Mouse (Mus musculus) cerebellum, postnatal 4 days (tissue): ENCODE results near the gene Fancb.

Experiments
- DNase-seq, 2 experiments: peaks; one replicate each; pipeline ENCODE4 v3.0.0; 2022; ENCODE audit warnings: low spot score in 2 of 2, mixed read lengths in 1 of 2

The Fancb gene

DNA sequence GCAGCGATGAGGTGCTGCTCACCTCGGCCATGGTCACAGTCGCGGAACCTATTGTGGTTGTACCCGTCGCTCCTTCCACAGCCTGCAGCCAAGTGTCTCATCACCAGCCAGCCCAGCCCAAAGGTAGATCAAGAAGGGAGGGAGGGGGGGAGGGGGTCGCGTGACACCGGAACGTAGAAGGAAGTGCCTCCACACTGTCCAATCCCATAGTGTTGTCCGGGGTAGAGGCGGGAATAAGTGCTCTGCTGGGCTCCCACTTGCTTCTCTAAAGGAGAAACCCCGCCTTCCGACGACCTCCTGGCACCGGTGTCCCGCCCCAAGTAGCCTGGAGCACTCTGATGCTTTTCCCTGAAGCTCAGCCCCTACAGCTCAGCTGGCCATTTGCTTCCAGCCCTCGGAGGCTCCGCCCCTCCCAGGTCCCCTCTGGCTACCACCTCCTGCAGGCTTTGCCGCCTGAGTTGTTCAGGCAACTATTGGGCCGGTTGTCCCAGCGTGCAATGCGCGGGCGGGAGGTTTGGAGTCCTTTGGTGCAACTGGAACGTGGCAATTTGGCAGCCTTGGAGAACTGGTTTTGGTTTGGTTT is at the start of gene Fancb, which contains the start of gene Mospd2:
Fancb (plus strand) TSS at position 400 of the 583 bp plus-strand sequence.
Mospd2 (minus strand) TSS at position 183 of the 583 bp plus-strand sequence.
- peak; percentile 21 to 67 for DNase-seq

DNA sequence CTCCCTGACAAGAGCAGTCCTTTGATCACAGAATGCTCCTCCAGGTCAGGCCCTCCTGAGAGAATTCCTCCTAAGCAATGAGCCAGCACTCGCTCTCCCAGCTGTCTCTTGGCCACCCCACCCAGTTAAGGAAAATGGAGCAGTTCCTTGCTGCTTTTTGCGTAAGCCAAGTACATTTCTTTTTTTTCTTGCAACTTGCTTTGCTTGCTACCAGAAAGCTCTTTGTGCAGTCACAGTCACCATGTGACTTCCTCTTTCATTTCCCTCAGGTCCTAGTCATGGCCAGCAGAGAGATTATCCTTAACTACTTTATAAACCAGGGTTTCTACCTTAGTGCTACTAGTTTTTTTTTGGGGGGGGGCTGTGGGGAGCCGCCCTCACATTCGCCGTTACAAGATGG is 38.9 kb upstream of the Fancb start:
- no peak for DNase-seq

DNA sequence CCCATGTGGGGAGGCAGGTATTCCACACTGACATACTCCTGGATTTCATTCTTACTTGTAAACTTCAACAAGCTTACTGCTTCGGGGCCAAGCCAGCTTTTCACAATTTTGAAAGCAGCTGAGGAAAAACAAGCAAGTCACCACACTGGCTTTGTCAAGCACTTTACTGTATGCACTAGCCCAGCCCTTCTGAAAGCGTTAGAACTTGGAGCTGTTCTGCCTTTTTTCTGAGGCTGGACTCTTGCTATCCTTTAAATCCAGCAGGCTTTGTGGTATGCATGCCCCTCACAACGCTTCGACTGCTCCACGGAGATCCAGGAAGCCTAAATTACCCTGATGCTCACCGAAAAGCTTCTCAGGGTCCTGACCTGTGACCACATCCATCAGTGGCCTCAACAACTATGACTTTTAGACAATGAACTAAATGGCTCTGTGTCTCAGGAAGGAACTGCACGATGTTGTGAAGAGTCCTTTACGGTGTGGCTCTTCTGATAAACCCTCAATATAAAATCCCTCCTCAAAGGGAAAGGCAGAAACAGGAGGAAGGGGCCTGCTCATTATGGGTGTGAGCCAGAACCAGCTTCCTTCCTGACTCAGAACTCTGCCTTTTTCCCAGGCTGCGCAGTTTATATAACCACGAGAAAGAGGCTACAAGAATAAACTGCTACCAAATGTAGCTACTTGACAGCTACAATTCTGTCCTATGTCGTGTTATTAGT is 28.4 kb upstream of the Fancb start:
- DNase-seq, result no peak

DNA sequence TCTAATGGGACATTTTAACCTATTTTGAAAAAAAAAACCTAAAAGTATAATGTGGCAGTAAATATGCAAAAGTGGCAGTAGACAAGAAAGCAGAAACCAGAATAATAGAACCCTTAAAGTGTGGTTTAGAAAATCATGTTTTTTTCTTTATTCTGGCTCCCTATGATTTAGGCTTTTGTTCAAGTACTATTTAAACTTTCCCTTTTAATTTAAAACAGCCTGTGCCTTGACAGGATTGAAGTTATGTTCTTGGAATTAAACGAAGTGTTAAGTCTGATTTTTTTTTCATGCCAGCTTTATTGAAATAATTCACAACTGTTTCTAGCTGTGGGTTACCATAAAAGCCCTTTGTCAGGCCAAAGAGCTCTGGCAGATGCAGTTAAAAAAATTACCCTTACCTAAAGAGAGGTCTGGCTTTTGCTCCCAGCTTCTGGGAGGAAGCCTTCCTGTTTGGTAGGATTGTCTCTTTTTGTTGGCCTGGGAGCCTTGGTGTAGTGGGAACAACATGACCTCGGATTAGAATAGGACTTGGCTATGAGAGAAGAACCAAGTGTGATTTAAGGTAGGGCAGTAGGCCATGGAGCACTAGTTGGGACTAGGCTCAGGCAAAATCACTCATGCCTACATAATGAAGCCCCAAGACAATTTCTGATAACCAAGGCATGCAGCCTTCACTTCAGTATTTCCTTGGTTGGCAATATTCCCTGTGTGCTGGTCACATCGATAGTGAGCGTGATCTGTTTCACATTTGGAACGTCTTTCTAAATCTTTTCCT is 27.6 kb upstream of the Fancb start:
- DNase-seq, result no peak

DNA sequence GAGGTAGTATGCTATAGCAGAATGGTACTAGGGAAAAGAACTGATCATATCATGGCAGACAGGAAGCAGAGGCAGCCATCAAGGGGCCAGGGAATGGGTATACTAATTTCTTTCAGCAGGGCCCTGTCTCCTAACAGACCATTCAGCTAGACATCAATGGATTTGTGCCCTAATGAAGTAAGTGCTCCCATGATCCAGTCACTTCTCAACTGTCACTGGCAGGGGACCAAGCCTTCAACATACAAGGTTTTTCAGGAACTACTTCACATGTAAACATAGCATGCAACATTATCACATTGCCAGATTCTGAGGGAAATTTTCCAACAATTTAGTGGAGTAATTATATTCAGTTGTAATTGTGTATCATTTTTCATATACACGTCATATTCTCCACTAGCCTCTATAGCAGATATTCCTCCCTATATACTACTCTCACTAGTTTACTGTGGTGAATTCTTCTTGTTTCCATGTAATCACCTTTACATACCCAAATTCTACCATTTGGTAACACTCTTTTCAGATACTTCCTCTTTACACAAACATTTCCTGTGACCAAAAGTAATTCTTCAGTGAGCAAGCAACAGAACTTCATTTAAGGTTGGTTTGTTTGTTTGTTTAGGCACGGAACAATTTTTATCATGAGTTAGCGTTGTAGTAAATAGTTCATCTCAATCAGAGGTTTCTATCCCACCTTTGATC is 14.5 kb upstream of the Fancb start:
- DNase-seq, result no peak

DNA sequence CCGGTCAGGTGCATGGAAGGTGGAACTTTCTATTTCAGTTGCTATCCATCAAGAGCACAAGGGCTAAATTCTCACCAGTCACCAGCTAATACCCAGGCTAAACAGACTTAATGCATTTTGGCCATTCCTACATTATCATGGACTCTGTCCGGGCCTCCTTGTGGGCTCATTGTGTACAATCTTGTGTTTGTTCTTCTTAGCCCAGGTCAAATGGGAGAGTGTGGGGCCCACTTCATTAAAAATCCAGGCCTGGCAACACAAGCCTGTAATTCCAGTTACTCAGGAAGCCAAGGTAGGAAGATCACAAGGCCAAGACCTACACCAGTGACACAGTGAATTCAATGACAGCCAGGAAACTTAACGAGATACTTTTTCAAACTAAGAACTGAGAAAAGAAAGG is 9.2 kb upstream of the Fancb start:
- DNase-seq, result no peak

DNA sequence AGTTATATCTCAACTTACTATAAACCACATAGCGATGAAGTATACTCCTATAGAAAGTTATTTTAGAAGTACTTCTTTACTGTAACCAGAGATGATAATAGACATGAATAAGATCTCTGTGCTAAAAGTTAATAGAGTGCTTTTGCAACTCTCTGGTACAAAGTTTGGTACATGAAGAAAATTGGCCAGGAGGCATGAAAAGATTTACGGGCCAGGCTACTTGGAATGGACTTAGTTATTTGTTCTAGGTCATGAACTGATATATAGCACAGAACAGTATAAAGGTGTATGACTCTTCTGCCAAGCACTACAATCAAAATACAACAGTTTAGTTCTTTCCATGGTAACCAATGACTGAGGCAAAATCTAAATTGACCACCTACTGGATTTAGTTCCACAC is 1.5 kb upstream of the Fancb start:
- DNase-seq, result no peak

DNA sequence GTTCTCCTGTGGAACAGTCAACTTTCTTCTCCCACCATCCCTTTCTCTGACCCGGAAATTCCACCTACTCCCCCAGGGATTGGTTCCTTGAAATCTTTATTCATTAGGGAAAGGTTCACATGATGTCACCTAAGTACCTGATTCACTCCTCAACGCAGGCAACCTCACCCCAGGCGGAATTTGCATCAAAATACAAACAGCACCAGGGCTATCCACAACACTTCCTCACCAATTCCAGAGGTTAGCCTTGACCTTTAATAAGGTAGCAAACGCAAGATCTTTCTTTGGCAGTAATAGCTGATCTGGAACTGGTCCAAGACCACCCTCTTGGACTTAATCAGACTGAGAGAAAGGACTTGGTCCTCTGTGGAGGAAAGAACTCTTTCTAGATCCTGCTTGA is 22.7 kb downstream of the Fancb start:
- DNase-seq, result no peak

DNA sequence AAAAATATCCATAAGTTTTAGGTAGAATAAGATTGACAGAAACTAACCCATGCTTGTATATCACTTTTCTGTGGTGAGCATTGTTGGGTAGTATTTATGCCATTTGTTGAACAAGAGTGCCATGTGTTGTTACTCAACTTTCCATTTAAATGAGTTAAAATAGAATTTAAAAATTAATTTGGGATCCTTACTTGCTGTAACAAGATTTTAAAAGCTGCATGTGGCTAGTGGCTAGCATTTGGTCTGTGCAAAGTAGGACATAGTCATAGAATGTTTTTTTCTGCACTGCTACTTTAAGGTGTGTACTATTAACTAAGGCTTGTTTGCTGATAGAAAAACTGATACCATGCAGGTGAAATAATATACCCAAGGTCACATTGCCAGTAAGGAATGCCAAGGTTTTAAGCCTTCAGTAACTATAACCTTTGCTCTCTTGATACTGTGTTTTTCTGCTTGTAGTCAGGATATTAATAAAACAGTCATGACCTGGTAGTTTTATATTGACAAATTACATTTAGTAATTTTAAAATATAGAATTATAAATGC is 24.5 kb downstream of the Fancb start, which contains the start of gene Gm17604:
Gm17604 (minus strand) TSS at position 51 of the 546 bp plus-strand sequence.
- DNase-seq, result no peak
